Mouse (Mus musculus): ENCODE results near the gene Ccdc63. TPM values are rescaled to one million over a fixed set of nuclear protein-coding genes. Genes with fewer than 3 reads are reported as not detected.

Gene Ccdc63
- polyA plus RNA-seq, 1 experiment from 2014 or later: not detected

DNA sequence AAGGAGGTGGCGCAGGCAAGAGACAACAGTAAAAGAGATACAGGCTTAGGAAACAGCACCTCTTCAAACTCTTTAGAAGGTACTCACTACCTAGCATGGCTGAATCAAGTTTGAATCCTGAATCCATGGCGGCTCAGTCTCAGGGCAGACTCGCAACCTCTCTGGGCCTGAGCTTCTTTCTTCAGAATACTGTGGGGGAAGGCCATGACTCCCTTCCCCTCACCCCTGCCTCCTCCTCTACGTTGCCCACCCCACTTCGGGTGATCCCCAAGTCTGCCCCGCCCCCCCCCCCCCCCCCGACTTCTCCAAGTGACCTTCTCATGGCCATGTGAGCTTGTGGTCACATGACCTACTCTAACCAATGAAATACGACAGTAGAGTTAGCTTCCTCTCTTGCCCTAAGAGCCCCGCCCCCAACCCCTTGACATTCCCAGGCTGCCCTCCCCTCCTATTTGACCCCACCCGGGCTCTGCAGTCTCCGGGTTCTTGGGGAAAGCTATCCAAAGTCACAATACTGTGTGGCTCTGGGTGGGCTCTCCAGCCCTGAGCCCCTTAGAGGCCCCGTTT lies 79.8 kb downstream of the Ccdc63 start:
- peak; percentile 40 for ATAC-seq (replicated peaks; ENCODE audit: low FRiP score)
- H3K4me3 ChIP-seq (ENCODE audit: low read depth, low read length): 0 out of 2 replicates have a peak overlapping the region, but pooled peaks have one; percentile 7
- no peak overlapping the region for H3K27ac ChIP-seq (ENCODE audit: low read depth, low read length)

DNA sequence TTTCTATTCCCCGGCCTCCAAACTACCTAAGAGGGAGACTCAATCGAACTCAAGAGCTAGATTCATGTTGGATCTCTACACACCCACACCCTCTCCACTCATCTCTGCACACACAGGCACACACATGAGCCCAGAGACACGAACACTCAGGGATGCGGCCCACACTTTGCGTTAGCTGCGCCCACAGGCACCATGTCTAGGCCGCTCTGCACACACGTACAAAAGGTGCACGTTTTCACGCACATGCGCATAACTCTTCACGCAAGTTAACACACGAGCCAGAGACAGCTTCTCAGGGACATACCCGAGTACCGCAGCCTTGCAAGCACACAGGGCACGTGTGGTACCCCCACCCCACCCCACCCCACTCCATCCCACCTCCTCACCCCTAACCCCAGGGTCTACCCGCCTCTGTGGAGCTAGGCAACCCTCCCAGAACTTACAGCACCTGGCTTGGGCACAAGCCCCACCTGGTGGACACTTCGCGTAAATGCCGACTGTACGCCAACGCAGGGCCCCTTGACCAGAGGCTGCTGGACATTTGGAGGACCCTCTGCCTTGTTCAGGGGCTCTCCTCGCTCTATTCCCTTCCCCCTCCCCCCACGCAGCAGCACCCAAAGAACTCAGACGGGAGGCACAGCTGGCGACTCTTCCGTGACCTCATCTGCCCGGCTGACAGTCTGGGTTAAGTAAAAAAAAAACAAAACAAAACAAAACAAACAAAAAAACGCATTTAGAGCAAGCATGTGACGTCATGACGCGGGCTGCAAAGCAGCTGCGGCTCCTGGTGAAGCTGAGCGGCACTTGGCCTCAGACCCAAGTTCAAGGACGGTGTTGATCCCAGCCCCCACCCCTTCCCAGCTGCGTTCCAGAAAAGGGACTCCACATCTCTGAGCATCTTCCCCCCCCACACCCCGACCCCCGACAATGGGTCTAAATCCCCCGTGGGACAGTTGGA lies 81.3 kb downstream of the Ccdc63 start:
- Histone ChIP-seq H3K4me3 (ENCODE audit: low read depth, low read length) (peak overlapping the region; percentile 11; the same call in 1 of the 2 replicates), H3K4me1 (replicated peaks; ENCODE audit: control insufficient read depth, insufficient read depth, low read length) (peaks cover 2% of the 10 kb centered on the region; the same call in 1 of the 2 replicates), H3K4me2 (ENCODE audit: low read depth, low read length, severe bottlenecking) (peak overlapping the region; percentile 41), H3K27me3 (ENCODE audit: control insufficient read depth, insufficient read depth, low read length) (no peaks in the 10 kb centered on the region), H3K27ac (ENCODE audit: low read depth, low read length) (no peak overlapping the region), H3K9me3 (ENCODE audit: control insufficient read depth, low read length) (peaks cover 6% of the 10 kb centered on the region; the same call in 1 of the 2 replicates), H3K36me3 (ENCODE audit: control insufficient read depth, insufficient read depth, low read length) (no peaks in the 10 kb centered on the region), H3K9ac (ENCODE audit: low read length) (peak overlapping the region; percentile 32; the same call in 1 of the 2 replicates)
- WGBS: 28% methylated on average over 39 of the region's 39 CpGs
- DNase-seq (ENCODE audit: low spot score) (peak; percentile 87), ATAC-seq (replicated peaks; ENCODE audit: low FRiP score) (peak; percentile 40; the same call in 1 of the 2 replicates)

More for the DNA sequence above, 79.8 kb downstream of the Ccdc63 start:
- WGBS: 19% methylated on average over 12 of the region's 12 CpGs
- Histone ChIP-seq H3K36me3 (ENCODE audit: control insufficient read depth, insufficient read depth, low read length) (no peaks in the 10 kb centered on the region), H3K9me3 (ENCODE audit: control insufficient read depth, low read length) (peaks cover 6% of the 10 kb centered on the region; the same call in 1 of the 2 replicates), H3K27me3 (ENCODE audit: control insufficient read depth, insufficient read depth, low read length) (no peaks in the 10 kb centered on the region), H3K9ac (ENCODE audit: low read length) (peak overlapping the region; percentile 29; the same call in 1 of the 2 replicates), H3K4me2 (ENCODE audit: low read depth, low read length, severe bottlenecking) (peak overlapping the region; percentile 34; the same call in 1 of the 2 replicates), H3K4me1 (replicated peaks; ENCODE audit: control insufficient read depth, insufficient read depth, low read length) (peaks cover 2% of the 10 kb centered on the region; the same call in 1 of the 2 replicates)
- peak; percentile 73 for DNase-seq (ENCODE audit: low spot score)

Other genes with a start within 250 kb of the Ccdc63 start
- gene Cux2, start 90.7 kb downstream of the Ccdc63 start, polyA plus RNA-seq (2014; fragmentation: Nextera tagmentation; extraction: Ambion mirVana): 11.3 and 13.2 TPM in 2 replicates
- not detected in 2 replicates for gene Myl2, start 39.9 kb downstream of the Ccdc63 start, polyA plus RNA-seq (2014; fragmentation: Nextera tagmentation; extraction: Ambion mirVana)
- gene Ppp1cc, start 17.5 kb upstream of the Ccdc63 start, polyA plus RNA-seq (2014; fragmentation: Nextera tagmentation; extraction: Ambion mirVana): 364 and 378 TPM in 2 replicates
- 8.6 and 11.1 TPM in 2 replicates for gene Hvcn1, start 66.0 kb upstream of the Ccdc63 start, polyA plus RNA-seq (2014; fragmentation: Nextera tagmentation; extraction: Ambion mirVana)
- 5.2 and 7.5 TPM in 2 replicates for gene Tctn1, start 123.6 kb upstream of the Ccdc63 start, polyA plus RNA-seq (2014; fragmentation: Nextera tagmentation; extraction: Ambion mirVana)
- 9.1 and 9.8 TPM in 2 replicates for gene Pptc7, start 143.5 kb upstream of the Ccdc63 start, polyA plus RNA-seq (2014; fragmentation: Nextera tagmentation; extraction: Ambion mirVana)
- 9.8 and 12.6 TPM in 2 replicates for gene Rad9b, start 213.4 kb upstream of the Ccdc63 start, polyA plus RNA-seq (2014; fragmentation: Nextera tagmentation; extraction: Ambion mirVana)
- 174 and 181 TPM in 2 replicates for gene Vps29, start 213.5 kb upstream of the Ccdc63 start, polyA plus RNA-seq (2014; fragmentation: Nextera tagmentation; extraction: Ambion mirVana)
- 65.0 and 77.7 TPM in 2 replicates for gene Gpn3, start 231.1 kb upstream of the Ccdc63 start, polyA plus RNA-seq (2014; fragmentation: Nextera tagmentation; extraction: Ambion mirVana)
- 110 and 127 TPM in 2 replicates for gene Fam216a, start 231.5 kb upstream of the Ccdc63 start, polyA plus RNA-seq (2014; fragmentation: Nextera tagmentation; extraction: Ambion mirVana)

Measured in forebrain, embryonic 11.5 days (tissue).